Mouse (Mus musculus) midbrain, embryonic 16.5 days (tissue): ENCODE results near the gene Dalrd3. TPM values are rescaled to one million over a fixed set of nuclear protein-coding genes. Genes with fewer than 3 reads are reported as not detected.

Experiments
- ATAC-seq: fragments of 200-750 bp; cut with Nextera tagmentation; 2 replicates; pipeline ENCODE4 v1.8.0; 2017; ENCODE audit warnings: moderate TSS enrichment
- H3K27ac ChIP-seq: fragments of 300-500 bp; sonication (generic); 2 replicates; pipeline ENCODE4 v1.5.1; 2014; ENCODE audit warnings: mild to moderate bottlenecking, low read length, mixed read lengths
- H3K27me3 ChIP-seq: fragments of 300-500 bp; sonication (generic); 2 replicates; pipeline ENCODE4 v1.6.1; 2014; ENCODE audit warnings: low read depth, low read length, mixed read lengths; ENCODE audit not compliant: control insufficient read depth, insufficient read depth
- H3K36me3 ChIP-seq: fragments of 300-500 bp; sonication (generic); 2 replicates; pipeline ENCODE4 v1.6.1; 2014; ENCODE audit warnings: mild to moderate bottlenecking, low read length, moderate library complexity, mixed read lengths; ENCODE audit not compliant: control insufficient read depth, insufficient read depth
- H3K4me1 ChIP-seq: fragments of 300-500 bp; sonication (generic); 2 replicates; pipeline ENCODE4 v1.6.1; 2014; ENCODE audit warnings: mild to moderate bottlenecking, low read length, mixed read lengths; ENCODE audit not compliant: control insufficient read depth, insufficient read depth
- H3K4me2 ChIP-seq: fragments of 300-500 bp; sonication (generic); 2 replicates; pipeline ENCODE4 v1.6.1; 2014; ENCODE audit warnings: mild to moderate bottlenecking, low read length, mixed read lengths
- H3K4me3 ChIP-seq: fragments of 300-500 bp; sonication (generic); 2 replicates; pipeline ENCODE4 v1.5.1; 2014; ENCODE audit warnings: low read depth, mild to moderate bottlenecking, low read length, moderate library complexity, mixed read lengths
- H3K9ac ChIP-seq: fragments of 300-500 bp; sonication (generic); 2 replicates; pipeline ENCODE4 v1.6.1; 2014; ENCODE audit warnings: low read depth, low read length, mixed read lengths
- H3K9me3 ChIP-seq: fragments of 300-500 bp; sonication (generic); replicated peaks from 2 replicates; pipeline ENCODE4 v1.6.1; 2014; ENCODE audit warnings: mild to moderate bottlenecking, low read length, mixed read lengths; ENCODE audit not compliant: control insufficient read depth, poor library complexity, severe bottlenecking
- WGBS: fragments of 180-500 bp; shearing (Covaris S2); extraction: QIAGEN DNeasy Blood & Tissue Kit; methylation state at CpG from one replicate; pipeline ENCODE4 v1.1.7; 2014; 5-methylcytosine and 5-hydroxymethylcytosine counted together
- polyA plus RNA-seq: library from polyadenylated mRNA; unstranded; fragments of >200 nt; fragmentation: Nextera tagmentation; extraction: Ambion mirVana; gene quantifications from 2 replicates; pipeline ENCODE4 v1.2.1, GENCODE M21; 2015

Dalrd3 gene
- polyA plus RNA-seq: 350 and 361 TPM in 2 replicates

DNA sequence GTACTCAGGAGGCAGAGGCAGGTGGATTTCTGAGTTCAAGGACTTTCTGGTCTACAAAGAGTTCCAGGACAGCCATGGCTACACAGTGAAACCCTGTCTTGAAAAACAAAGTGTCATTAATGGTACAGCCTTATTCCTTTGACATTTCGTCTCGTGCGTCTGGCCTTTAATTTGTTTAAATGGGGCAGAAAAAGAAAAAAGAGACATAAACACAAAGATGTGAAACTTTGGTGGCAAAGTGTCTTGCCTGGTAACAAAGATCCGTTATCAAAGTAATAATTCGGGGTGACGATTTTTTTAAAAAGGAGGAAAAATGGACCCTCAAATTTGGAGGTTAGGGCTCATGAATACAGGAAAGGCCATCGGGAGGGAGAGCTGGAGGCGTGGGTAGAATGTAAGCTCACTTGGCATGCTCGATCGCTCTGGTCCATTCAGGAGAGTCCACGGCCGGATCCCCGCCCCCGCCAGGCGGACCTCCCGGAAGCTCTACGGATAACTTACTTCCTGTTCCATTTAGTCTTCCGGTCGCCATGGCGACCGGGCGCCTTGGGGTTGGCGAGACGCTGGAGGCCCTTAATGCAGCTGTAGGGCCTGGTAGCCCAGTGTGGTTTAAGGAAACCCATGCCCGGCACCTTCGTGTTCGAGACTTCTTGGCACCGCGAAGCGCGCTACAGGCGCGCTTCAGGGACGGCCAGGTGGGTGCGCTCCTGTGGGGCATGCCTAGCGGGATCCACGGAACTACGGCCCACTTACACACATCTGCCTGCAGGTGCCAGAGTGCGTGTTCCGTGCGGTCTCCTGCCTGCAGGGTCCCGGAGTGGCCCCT, at the start of gene Dalrd3:
Gene Dalrd3 (plus strand): TSS at position 506 of the 826 bp plus-strand sequence.
- Histone ChIP-seq H3K4me1 (peaks cover 40% of the 10 kb centered on the region), H3K36me3 (peaks cover 29% of the 10 kb centered on the region), H3K4me2 (peak within 1 kb of the TSS; percentile 94), H3K9ac (peak within 1 kb of the TSS; percentile 67), H3K27ac (peak within 1 kb of the TSS; percentile 74), H3K4me3 (peak within 1 kb of the TSS; percentile 61), H3K9me3 (no peaks in the 10 kb centered on the region), H3K27me3 (no peaks in the 10 kb centered on the region)
- peak; percentile 70 for ATAC-seq
- 6% methylated on average over 42 of the region's 42 CpGs for WGBS

DNA sequence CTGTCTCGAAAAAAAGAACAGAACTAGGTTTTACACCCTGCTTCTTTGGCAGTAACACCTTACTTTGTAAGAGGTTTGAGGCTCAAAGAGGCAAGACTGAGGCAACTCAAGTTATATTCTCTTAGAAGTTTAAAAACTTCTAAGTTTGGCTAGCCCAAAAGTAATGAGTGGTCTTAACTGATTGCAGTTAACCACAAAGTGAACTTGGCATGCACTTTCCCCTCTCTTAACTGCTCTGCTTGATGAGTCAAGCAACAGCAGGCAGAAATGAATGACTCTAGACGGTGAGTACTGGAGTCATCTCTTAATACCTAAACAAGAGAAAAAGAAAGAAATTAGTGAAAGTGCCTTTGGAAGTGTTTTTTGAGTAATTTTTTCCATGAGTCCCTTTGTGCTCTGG, 48.1 kb upstream of the Dalrd3 start:
- no peaks in the 10 kb centered on the region for H3K27me3 ChIP-seq
- no peaks in the 10 kb centered on the region for H3K36me3 ChIP-seq
- H3K4me2 ChIP-seq: no peak overlapping the region
- H3K9me3 ChIP-seq: no peaks in the 10 kb centered on the region
- peaks cover 20% of the 10 kb centered on the region for H3K4me1 ChIP-seq
- H3K4me3 ChIP-seq: no peak overlapping the region
- H3K9ac ChIP-seq: no peak overlapping the region
- WGBS: 89% methylated on average over 2 of the region's 2 CpGs
- ATAC-seq: no peak
- H3K27ac ChIP-seq: no peak overlapping the region

DNA sequence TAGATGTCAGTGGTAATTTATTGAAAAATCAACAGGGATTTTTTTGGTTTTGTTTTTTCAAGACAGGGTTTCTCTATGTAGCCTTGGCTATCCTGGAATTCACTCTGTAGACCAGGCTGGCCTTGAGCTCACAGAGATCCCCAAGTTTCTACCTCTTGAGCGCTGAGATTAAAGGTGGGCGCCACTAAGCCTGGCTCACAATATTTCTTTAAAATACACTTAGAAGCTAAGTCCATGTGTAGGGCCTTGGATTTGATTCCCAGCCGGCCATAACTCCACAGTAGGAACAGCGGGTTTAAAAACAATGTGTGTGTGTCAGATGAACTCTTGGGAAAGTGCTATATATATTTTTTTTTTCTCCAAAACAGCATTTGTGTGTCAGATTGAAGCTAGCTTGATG, 46.3 kb upstream of the Dalrd3 start:
- WGBS: 94% methylated on average over 4 of the region's 4 CpGs
- no peak for ATAC-seq
- H3K27me3 ChIP-seq: no peaks in the 10 kb centered on the region

DNA sequence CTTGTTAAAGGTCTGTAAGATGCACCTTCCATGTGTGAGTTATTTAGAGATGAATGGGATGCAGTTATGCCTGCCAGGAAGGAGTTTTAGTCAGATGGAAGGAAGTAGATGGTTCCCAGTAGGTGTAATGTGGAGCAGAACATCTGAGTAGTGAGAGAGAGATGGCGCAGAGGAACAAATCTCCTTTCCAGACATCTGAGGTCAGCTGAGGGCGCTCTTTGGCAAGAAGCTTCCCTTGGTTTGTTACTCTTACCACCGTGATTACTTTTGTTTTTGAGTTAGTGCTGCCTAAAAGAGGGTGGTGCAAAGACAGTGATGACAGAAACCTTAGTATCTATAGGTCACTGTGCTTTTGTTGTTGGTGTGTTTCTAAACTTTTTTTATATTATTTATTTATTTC, 44.3 kb upstream of the Dalrd3 start:
- peaks cover 4% of the 10 kb centered on the region for H3K4me1 ChIP-seq
- no peak for ATAC-seq
- peaks cover 10% of the 10 kb centered on the region for H3K36me3 ChIP-seq
- no peak overlapping the region for H3K4me2 ChIP-seq
- WGBS: 88% methylated on average over 3 of the region's 3 CpGs
- H3K27me3 ChIP-seq: no peaks in the 10 kb centered on the region
- H3K9ac ChIP-seq: no peak overlapping the region
- no peak overlapping the region for H3K27ac ChIP-seq
- H3K9me3 ChIP-seq: no peaks in the 10 kb centered on the region
- no peak overlapping the region for H3K4me3 ChIP-seq

More for the DNA sequence above, 46.3 kb upstream of the Dalrd3 start:
- H3K4me2 ChIP-seq: no peak overlapping the region
- H3K4me3 ChIP-seq: no peak overlapping the region
- peaks cover 20% of the 10 kb centered on the region for H3K4me1 ChIP-seq
- H3K27ac ChIP-seq: no peak overlapping the region
- no peaks in the 10 kb centered on the region for H3K9me3 ChIP-seq
- peaks cover under 1% of the 10 kb centered on the region; the same call in 1 of the 2 replicates for H3K36me3 ChIP-seq
- H3K9ac ChIP-seq: no peak overlapping the region

DNA sequence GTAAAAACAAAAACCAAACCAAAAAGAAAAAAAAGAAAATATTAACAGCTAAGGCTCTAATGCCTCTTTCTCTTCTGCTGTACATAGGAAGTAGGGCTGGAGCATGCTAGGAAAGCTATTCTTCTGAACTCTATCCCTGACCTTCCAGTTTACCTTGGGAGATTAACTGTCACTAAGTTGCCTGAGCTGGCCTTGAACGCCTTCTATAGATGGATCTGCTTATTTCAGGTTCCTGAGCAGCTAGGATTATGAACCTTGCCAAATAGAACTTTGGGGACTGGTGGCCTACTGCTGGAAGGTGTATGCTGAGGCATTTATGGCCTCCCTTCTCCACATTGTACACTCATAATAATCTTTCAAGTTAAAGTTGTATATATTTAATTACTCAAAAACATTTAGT, 38.7 kb upstream of the Dalrd3 start:
- Histone ChIP-seq H3K9ac (no peak overlapping the region), H3K4me3 (no peak overlapping the region), H3K27me3 (no peaks in the 10 kb centered on the region), H3K27ac (no peak overlapping the region), H3K36me3 (peaks cover 43% of the 10 kb centered on the region), H3K9me3 (no peaks in the 10 kb centered on the region), H3K4me1 (no peaks in the 10 kb centered on the region), H3K4me2 (no peak overlapping the region)
- no peak for ATAC-seq
- 94% methylated on average over 1 of the region's 1 CpGs for WGBS

- ATAC-seq: no peak
- no peaks in the 10 kb centered on the region for H3K27me3 ChIP-seq
- H3K9me3 ChIP-seq: no peaks in the 10 kb centered on the region
- no peaks in the 10 kb centered on the region for H3K4me1 ChIP-seq
- no peak overlapping the region for H3K27ac ChIP-seq
- no peak overlapping the region for H3K9ac ChIP-seq
- no peak overlapping the region for H3K4me3 ChIP-seq
- H3K4me2 ChIP-seq: no peak overlapping the region
- peaks cover 44% of the 10 kb centered on the region for H3K36me3 ChIP-seq
- 98% methylated on average over 1 of the region's 1 CpGs for WGBS
Measured at GRCm38 (mm10) chr9:108531496-108531895, 38.2 kb upstream of the Dalrd3 start.

- no peak overlapping the region for H3K4me3 ChIP-seq
- no peak overlapping the region for H3K4me2 ChIP-seq
- H3K27me3 ChIP-seq: no peaks in the 10 kb centered on the region
- H3K9me3 ChIP-seq: no peaks in the 10 kb centered on the region
- H3K4me1 ChIP-seq: no peaks in the 10 kb centered on the region
- H3K9ac ChIP-seq: no peak overlapping the region
- H3K27ac ChIP-seq: no peak overlapping the region
- no peak for ATAC-seq
- H3K36me3 ChIP-seq: peaks cover 35% of the 10 kb centered on the region
Measured at GRCm38 (mm10) chr9:108540846-108541245, 28.8 kb upstream of the Dalrd3 start.

GRCm38 (mm10) chr9:108545986-108546385, 23.7 kb upstream of the Dalrd3 start:
- H3K4me1 ChIP-seq: no peaks in the 10 kb centered on the region
- no peak overlapping the region for H3K27ac ChIP-seq
- H3K27me3 ChIP-seq: no peaks in the 10 kb centered on the region
- H3K9ac ChIP-seq: no peak overlapping the region
- WGBS: 97% methylated on average over 3 of the region's 3 CpGs
- no peak overlapping the region for H3K4me3 ChIP-seq
- peaks cover 33% of the 10 kb centered on the region for H3K36me3 ChIP-seq
- no peak for ATAC-seq
- H3K9me3 ChIP-seq: no peaks in the 10 kb centered on the region
- no peak overlapping the region for H3K4me2 ChIP-seq

DNA sequence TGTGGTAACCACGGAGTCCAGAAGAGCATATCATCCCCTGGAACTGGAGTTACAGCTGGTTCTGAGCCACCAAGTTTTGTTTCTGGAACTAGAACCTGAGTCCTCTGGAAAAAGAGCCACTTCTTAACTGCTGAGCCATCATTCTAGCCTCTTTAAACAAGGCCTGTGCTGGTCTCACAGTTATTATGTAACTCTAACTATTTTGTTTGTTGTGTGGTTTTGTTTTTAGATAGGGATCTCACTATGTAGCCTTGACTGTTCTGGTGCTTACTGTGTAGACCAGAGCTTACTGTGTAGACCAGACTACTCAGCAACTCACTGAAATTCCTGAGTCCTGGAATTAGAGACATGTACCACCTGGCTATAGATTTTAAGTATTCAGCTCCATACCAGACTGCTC, 22.8 kb upstream of the Dalrd3 start:
- H3K4me2 ChIP-seq: no peak overlapping the region
- ATAC-seq: no peak
- peaks cover 30% of the 10 kb centered on the region for H3K36me3 ChIP-seq
- H3K9ac ChIP-seq: no peak overlapping the region
- H3K4me1 ChIP-seq: no peaks in the 10 kb centered on the region
- H3K27me3 ChIP-seq: no peaks in the 10 kb centered on the region
- H3K4me3 ChIP-seq: no peak overlapping the region
- H3K9me3 ChIP-seq: no peaks in the 10 kb centered on the region
- WGBS: 97% methylated on average over 1 of the region's 1 CpGs
- no peak overlapping the region for H3K27ac ChIP-seq
